Mouse (Mus musculus): ENCODE measurements around the gene Acap1.
"Not testable (repeated sequence)": the region's sequence is repeated elsewhere in the genome, so short reads cannot be mapped to it uniquely, and the experiment has no call there.

The Acap1 gene

DNA sequence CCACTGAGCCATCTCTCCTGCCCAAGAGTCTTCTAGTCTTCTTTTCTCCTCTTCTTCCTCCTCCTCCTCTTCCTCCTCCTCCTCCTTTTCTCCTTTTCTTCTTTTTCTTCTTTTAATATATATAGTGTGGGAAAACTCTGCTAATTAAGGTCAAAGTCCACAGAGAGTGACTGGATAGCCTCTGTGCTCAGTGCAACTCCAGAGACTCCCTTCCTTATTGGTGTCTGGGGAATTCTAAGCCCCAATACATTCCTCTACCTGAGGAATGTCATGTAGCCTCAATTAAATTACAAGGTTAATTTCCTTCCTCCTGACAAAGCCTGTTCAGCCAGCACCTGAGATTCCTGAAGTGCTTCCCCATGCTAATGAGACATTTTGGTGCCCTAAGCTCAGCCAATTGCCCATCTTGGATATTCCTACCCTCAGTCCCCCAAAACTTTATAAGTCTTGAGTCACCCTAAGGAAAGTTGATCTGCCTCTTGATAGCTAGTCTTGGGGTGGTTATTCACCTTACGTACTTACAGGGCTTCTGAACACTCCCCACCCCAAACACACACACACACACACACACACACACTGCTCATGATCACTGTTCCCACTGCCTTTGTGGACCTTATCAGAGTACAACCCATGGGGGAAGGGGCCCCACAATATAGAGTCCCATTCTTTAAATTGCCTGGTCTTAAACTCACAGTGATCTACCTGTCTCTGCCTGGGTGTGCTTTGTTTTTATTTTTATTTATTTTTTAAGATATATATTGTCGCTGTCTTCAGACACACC is 24.9 kb downstream of the Acap1 start:
- DNase-seq: no peak

GRCm38 (mm10) chr11:69867335-69867734 is 28.0 kb downstream of the Acap1 start:
- DNase-seq: no peak

DNA sequence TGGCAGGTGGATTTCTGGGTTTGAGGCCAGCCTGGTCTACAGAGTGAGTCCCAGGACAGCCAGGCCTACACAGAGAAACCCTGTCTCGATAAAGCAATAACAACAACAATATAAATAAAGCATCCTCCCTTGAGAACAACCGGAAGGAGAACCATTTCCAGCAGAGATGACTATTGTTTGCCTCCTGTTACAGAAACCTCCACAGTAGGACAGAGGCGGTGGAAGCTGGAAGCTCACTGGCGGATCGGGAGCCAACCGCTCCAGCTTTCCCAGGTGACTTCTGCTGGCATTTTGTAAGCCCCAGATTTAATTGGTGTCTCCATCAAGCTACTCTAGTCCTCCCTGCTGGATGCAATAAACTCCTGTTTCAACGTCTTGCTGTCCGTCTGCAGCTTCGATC is 29.8 kb downstream of the Acap1 start:
- no peak for DNase-seq

GRCm38 (mm10) chr11:69864138-69864860 is 31.0 kb downstream of the Acap1 start:
- no peak for DNase-seq

- not testable (repeated sequence) for DNase-seq
Observed at GRCm38 (mm10) chr11:69863729-69864128, 31.6 kb downstream of the Acap1 start.

DNA sequence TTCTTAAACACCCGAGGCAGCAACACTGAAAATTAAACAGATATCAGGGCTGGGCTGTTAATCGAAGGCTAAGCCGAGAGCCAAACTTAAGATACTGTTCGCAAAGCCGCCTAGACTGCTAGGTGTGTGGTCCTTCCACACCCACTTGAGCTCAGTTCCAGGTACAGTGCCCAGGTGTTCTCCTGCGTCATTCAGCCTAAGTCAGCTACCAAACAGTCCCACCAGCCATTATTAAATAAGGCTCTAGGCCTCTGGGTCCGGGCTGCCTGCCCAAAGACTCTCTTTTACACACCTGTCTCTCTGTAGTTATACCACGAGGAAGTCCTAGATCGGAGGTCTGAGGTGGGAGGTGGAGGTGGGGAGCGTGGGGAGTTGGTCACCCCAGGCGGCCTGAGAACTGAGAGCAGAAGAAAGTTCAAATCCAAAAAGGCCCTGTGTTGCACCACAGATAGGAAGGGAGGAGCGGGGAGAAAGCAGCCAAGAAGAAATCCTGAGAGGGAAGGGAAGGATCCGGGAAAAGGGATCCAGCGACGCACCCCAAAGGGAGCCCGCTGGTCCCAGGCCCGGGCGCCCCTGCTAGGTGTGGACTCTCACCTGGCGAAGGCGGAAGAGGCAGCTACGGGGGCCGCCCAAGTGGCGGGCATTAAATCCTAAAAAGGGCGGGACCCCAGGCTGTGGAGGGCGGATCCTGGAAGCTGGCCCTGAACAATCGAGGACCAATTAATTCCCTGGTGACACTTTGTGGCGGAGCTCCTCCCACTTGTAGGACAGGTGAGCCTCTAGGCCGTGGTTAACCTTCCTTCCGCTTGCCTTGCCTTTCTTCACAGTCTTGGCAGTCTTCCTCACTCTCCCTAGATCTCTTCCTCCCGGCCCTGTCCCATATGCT is 37.0 kb downstream of the Acap1 start, which contains the start of gene Tnk1:
Tnk1 (minus strand) TSS at position 618 of the 886 bp plus-strand sequence.
- no peak for DNase-seq

- peak; percentile 47 for DNase-seq
Observed at GRCm38 (mm10) chr11:69855347-69855746, 40.0 kb downstream of the Acap1 start.

GRCm38 (mm10) chr11:69854680-69855079 is 40.7 kb downstream of the Acap1 start:
- no peak for DNase-seq

DNA sequence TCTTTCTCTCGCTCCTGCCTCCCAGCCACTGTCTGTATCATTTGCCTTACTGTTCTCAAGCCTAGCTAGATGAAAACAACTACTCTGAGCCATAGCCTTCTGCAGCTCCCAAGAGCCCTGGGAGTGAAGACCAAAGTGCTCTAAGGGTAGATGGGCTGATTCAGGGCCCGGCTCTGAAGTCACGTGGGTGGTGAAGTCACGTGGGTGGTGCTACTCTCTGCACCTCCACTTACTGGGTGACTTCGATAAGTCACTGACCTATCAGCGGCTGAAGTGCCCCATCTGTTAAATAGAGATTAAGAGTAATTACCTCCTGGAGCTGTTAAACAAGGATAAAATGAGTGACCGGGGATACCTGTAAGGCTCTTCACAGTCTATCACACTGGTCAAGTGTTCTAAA is 41.3 kb downstream of the Acap1 start:
- DNase-seq: no peak

GRCm38 (mm10) chr11:69850754-69851153 is 44.6 kb downstream of the Acap1 start:
- no peak for DNase-seq

DNA sequence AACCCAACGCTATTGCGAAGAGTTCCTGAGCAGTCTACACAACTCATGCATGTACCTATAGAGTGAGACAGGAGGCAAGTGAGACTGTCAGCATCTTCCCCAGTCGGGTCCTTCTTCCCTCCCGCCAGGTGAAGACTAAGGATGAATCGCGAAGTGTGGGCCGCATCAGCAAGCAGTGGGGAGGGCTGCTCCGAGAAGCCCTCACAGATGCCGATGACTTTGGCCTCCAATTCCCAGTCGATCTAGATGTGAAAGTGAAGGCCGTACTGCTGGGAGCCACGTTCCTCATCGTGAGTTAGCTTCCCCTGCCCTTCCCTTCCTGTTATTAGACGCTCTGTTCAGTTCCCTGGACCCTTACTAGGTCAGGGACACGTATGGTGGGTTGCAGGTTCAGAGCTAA is 45.5 kb downstream of the Acap1 start:
- DNase-seq: peak; percentile 13

DNA sequence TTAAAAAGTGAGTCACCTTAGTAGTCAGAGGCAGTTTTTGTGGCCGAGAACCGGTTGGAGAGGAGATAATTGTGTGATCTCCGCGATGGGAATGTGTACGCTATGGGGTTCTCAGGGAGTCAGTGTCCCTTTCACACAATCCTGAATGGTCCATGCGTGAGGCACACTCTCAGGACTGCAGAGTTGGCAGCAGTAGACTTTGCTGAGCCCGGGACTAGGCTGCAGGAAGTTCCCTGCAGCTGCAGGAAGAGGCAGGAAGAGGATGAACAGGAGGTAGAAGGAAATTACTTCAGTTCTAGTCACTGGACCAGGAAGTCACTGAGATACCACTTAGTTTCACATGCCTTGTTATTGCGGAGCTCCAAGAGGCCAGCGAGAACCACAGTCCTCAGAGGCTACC is 46.2 kb downstream of the Acap1 start:
- DNase-seq: peak; percentile 14

- peak; percentile 68 for DNase-seq
Observed at GRCm38 (mm10) chr11:69848021-69848420, 47.3 kb downstream of the Acap1 start.

DNA sequence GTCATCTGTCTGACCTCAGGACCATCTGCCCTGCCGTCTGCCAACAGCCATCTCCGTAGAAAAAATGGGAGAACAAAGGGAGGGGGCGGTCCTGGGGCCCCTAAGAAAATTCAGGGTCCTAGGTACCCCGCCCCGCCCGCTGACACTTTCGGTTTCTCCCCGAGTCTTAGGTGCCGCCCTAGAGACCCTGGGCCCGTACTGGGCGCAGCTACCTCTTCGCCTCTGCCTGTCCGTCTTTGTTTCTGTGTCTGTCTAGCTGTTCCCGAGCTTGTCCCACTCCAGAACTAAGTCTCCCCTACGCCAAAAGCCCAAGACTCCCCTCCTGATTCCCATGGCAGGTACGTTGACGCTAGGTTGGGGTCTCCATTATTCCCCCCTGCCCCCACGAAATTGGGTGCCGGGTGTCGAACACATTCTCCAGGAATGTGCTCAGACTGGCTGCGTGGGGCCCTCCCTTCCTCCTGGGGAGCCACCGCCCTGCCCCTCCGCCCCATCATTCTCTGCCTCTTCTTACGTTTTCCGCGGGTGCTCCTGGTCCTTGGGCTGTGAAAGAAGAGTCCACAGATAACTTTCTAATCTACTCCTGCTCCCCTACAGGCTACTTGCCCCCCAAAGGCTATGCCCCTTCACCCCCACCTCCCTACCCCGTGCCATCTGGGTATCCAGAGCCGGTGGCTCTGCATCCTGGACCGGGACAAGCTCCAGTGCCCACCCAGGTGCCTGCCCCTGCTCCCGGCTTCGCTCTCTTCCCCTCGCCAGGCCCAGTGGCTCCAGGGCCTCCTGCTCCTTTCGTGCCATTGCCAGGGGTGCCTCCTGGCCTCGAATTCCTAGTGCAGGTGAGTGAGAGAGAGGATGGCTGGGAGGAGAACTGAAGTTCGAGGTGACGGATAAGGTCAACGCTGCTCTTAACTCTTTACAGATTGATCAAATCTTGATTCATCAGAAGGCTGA is 48.3 kb downstream of the Acap1 start:
- peak; percentile 38 for DNase-seq

DNA sequence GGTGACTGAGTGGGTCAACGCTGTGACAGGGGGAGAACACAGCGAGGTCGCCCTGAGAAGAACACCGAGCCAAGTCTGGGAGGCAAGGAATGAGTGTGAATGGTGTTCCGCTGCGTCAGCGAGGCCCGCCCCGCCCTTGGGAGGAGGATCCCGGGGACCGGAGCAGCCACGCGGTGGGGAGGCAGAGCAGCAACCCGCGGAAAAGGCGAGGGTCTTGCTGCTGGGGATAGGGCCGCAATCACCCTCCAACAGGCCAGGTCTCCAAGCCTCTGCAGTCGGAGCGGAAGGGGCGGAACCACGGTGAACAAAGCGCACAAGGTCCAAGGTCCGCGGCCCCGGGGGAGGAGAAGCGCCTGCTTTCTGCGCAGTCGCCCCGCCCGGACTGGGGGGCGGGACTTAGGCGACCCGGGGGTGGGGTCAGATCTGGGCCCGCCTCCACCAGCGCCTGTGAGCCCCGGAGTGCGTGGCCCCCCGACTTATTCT is 49.1 kb downstream of the Acap1 start, which contains the start of gene Plscr3:
Plscr3 (plus strand) TSS at position 179 of the 483 bp plus-strand sequence.
- DNase-seq: peak; percentile 88

GRCm38 (mm10) chr11:69838714-69839104 is 56.6 kb downstream of the Acap1 start:
- no peak for DNase-seq

DNA sequence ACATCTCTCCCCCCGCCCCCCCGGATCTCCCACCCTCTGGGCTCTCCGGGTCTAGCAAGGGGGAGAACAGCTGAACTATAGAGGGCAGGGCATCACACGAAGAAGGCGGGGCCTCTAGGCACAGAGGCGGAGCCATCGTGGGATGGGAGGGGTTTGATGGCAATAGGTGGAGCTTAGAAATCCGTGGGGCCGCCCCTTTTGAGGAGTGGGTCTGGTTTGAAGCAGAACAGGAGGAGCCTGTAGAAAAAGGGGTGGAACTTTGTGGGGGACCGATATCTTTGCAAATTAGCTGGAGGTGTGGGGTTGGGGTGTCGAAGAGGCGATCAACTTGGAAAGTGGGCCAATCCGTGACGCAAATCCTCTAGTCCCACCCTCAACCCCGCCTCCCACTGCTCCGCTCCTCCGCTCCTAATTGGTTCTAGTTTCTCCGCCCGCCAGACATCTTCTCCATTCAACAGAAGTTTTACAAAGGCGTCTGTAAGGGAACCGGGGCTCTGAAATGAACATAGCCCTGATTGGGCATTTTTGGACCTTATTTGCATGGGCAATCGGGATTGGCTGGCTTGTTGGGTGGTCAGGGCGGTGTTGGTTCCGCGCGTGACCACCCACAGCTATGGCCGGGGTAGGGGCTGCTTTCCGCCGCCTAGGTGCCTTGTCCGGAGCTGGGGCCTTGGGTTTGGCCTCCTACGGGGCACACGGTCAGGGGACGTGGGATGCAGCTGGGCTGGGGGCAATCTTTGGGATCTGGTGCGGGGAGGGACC is 57.2 kb downstream of the Acap1 start, which contains the start of gene Tmem256:
Tmem256 (plus strand) TSS at position 563 of the 762 bp plus-strand sequence.
- DNase-seq: peak; percentile 97

GRCm38 (mm10) chr11:69837604-69837951 is 57.8 kb downstream of the Acap1 start, which contains the start of gene Nlgn2:
Gene Nlgn2 (minus strand): TSS chr11:69837784.
- DNase-seq: no peak

DNA sequence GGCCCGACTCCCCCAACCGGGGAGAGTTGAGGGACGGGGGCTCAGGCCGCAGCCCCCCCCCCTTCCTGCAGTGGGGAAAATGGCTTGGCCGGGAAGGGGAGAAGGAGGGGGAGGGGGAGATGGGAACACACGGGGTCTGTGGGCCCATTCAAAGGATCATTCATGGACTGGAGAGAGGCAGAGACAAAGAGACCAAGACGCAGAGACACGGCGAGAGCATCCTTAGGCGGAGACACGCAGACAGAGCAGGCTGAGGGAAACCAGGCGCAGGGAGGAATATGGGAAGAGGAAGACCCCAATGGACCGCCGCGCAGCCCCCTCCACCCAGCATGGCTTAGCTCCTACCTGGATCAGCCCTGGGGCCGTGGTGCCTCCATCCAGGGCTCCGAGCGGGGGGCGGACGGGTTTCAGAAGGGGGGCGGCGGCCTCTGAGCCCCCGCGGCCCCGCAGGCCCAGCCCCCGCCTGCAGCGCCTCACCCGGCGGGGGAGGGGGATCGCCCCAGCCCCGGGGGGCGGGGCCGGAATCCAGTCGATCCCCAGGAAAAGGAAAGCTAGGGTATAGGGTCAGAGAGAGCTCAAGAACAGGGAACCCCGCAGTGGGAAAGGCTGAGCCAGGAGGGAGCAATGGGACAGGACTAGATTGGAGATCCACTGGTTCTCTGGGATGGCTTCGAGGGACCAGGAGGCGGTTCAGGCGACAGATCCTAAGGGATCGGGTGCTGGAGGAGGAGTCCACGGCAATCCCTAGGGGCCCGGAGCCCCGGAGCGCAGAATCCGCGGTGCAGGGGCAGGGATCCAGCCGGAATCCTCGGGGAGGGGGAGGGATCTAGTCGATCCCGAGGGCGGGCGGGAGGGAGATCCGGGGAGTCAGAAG is 58.4 kb downstream of the Acap1 start:
- DNase-seq: peak; percentile 67

- no peak for DNase-seq
Observed at GRCm38 (mm10) chr11:69835966-69836335, 59.4 kb downstream of the Acap1 start.

All from cerebellum, adult 8-10 months (tissue).